Mouse (Mus musculus): Measurements from ENCODE around the gene Pabpn1l.

Gene Pabpn1l

DNA sequence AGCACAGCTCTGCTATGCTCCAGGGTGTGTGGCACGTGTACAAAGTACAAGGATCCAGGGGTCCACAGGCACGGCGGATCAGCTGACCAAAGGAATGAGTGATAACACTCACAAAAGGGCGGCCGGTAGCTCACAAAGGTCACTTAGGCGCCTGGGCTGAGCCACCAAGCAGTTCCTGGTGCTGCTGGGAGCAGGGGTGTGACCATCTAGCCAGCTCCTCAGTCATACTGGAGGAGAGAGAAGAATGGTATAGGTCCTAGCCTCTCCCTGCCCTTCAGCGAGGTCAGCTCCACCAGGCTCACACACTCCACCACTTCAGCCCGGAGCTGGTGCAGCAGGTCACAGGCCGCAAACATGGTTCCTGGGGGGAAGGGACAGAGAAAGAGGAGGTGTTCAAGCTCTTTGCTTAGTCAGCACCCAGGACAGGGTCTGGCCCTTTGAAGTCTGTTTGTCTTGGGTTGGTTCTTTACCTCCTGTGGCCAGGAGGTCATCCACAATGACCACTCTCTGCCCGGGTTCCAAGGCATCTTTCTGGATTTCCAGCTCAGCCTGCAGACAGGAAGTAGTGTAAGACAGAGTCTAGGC lies 47.8 kb downstream of the Pabpn1l start:
- DNase-seq = no peak

GRCm38 (mm10) chr8:122574264-122574663 lies 48.3 kb downstream of the Pabpn1l start:
- no peak for DNase-seq

GRCm38 (mm10) chr8:122573577-122573976 lies 49.0 kb downstream of the Pabpn1l start:
- no peak for DNase-seq

DNA sequence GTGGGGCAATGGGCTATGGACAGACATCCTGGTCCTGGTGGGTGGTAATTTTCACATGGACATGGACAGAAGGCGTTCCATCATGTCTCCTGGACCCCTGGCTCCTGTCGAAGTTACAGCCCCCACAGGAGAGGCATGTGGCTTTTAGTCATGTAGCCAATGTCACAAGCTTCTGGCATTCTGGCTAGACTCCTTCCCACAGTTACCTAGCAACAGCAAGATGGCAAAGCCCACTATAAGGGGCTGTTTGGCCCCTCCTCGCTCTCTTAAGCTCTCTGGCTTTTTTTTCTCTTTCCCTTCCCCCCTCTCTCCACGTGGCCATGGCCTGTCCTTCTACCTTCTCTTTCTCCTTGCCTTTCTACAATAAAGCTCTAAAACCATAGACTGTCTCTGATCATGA lies 49.4 kb downstream of the Pabpn1l start:
- peak in 1 of 2 experiments; percentile 36 for DNase-seq

DNA sequence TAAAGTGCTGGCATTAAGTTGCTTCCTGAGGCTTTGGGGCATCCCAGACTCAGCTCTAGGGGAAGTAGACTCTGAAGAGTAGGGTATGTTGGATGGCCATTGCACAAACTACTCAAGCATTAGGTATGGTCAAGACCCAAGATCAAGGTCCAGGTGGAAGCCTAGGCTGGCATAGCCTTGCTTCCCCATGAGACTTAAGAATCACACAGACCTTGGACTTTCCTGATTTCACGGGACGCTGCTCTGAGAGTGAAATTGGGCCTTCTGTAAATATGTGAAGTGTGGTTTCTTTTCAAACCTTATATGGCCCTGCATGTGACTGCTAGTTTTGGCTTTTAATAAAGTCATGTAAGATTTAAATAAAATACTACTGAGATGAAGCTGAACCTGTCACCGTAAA lies 49.8 kb downstream of the Pabpn1l start:
- no peak for DNase-seq

- peak; percentile 41 to 60 for DNase-seq
These were observed 50.7 kb downstream of the Pabpn1l start for GRCm38 (mm10) chr8:122571750-122572267.

DNA sequence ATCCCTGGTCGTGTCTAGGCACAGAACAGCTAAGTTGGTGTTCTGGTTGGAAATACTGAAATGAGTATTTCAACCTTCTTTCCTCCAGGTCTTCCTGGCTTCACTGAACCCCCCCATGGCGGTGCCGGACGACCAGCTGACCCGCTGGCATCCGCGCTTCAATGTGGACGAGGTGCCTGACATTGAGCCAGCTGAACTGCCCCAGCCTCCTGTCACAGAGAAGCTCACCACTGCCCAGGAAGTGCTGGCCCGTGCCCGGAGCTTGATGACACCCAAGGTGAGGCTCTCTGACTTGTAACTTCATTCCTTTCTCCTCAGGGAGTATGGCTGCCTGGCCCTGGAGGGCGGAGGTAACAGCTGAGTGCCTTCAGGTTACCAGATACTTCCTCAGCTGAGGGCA lies 51.4 kb downstream of the Pabpn1l start:
- DNase-seq = peak; percentile 84 to 85

DNA sequence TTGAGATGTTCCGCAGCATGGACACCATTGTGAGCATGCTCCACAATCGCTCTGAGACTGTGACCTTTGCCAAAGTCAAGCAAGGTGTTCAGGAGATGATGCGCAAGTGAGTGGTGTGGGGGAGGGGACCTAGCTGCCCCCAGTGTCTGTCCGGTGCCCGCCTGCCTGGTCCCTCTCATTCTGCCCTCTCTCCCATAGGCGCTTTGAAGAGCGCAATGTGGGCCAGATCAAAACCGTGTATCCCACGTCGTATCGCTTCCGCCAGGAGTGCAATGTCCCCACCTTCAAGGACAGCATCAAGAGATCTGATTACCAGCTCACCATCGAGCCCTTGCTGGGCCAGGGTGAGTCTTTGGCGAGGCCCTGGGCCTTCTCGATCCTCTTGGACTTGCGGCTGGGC lies 52.5 kb downstream of the Pabpn1l start:
- DNase-seq = no peak

Measured in cerebellum, postnatal 14 days (tissue).